Mouse (Mus musculus): Measurements from ENCODE around the gene Arpp19. TPM values are rescaled to one million over a fixed set of nuclear protein-coding genes. Genes with fewer than 3 reads are reported as not detected.
A peak's percentile ranks its signal among the peaks of the same experiment; 100 is the strongest.

Arpp19 gene
- polyA plus RNA-seq, 2 experiments = 31.4 to 156 TPM

- Histone ChIP-seq H3K27me3 (ENCODE audit: control insufficient read depth, insufficient read depth, low read length) (no peaks in the 10 kb centered on the region), H3K4me3 (ENCODE audit: insufficient read depth in 1 of 2, low read depth in 2 of 2, low read length in 2 of 2) (no peak overlapping the region), H3K9me3 (ENCODE audit: control insufficient read depth, low read length) (no peaks in the 10 kb centered on the region), H3K9ac (replicated peaks) (no peak overlapping the region), H3K27ac (no peak overlapping the region), H3K4me1 (replicated peaks; ENCODE audit: control insufficient read depth in 2 of 2, insufficient read depth in 2 of 2, low read length in 1 of 2) (no peaks in the 10 kb centered on the region), H3K4me2 (ENCODE audit: low read depth) (no peak overlapping the region), H3K36me3 (replicated peaks; ENCODE audit: control insufficient read depth, insufficient read depth, low read depth) (no peaks in the 10 kb centered on the region)
- DNase-seq (ENCODE audit: low read depth in 3 of 3, low spot score in 3 of 3) (peak in 1 of 3 experiments; percentile 27), ATAC-seq (ENCODE audit: insufficient read depth) (no peak)
- WGBS (ENCODE audit: insufficient replicate concordance) = 71% methylated on average over 2 of the region's 2 CpGs
- no peak for TF ChIP-seq CTCF (IDR thresholded peaks at IDR 0.05; ENCODE audit: low read depth)
- no peak for TF ChIP-seq EP300 (IDR thresholded peaks at IDR 0.05; ENCODE audit: low read depth)
Observed at GRCm38 (mm10) chr9:75016591-75016990, 20.8 kb upstream of the Arpp19 start.

- 72% methylated on average over 6 of the region's 6 CpGs for WGBS (ENCODE audit: insufficient replicate concordance)
- ATAC-seq (ENCODE audit: insufficient read depth) = no peak
- Histone ChIP-seq H3K9ac (replicated peaks) (no peak overlapping the region), H3K4me2 (ENCODE audit: low read depth) (no peak overlapping the region), H3K9me3 (ENCODE audit: control insufficient read depth, low read length) (no peaks in the 10 kb centered on the region), H3K4me1 (replicated peaks; ENCODE audit: control insufficient read depth in 2 of 2, insufficient read depth in 2 of 2, low read length in 1 of 2) (peaks cover 0 to 9% of the 10 kb centered on the region in 2 experiments; a peak in 2 of 4 replicates), H3K27me3 (ENCODE audit: control insufficient read depth, insufficient read depth, low read length) (no peaks in the 10 kb centered on the region), H3K4me3 (ENCODE audit: insufficient read depth in 1 of 2, low read depth in 2 of 2, low read length in 2 of 2) (no peak overlapping the region), H3K27ac (no peak overlapping the region), H3K36me3 (replicated peaks; ENCODE audit: control insufficient read depth, insufficient read depth, low read depth) (no peaks in the 10 kb centered on the region)
- TF ChIP-seq CTCF (IDR thresholded peaks at IDR 0.05; ENCODE audit: low read depth) = no peak
- no peak for TF ChIP-seq EP300 (IDR thresholded peaks at IDR 0.05; ENCODE audit: low read depth)
- no peak for DNase-seq (ENCODE audit: low read depth in 3 of 3, low spot score in 3 of 3)
Observed at GRCm38 (mm10) chr9:75019181-75019580, 18.2 kb upstream of the Arpp19 start.

- TF ChIP-seq CTCF (IDR thresholded peaks at IDR 0.05; ENCODE audit: low read depth) = no peak
- no peak for TF ChIP-seq EP300 (IDR thresholded peaks at IDR 0.05; ENCODE audit: low read depth)
- 70% methylated on average over 3 of the region's 3 CpGs for WGBS (ENCODE audit: insufficient replicate concordance)
- ATAC-seq (ENCODE audit: insufficient read depth) = no peak
- Histone ChIP-seq H3K4me2 (ENCODE audit: low read depth) (no peak overlapping the region), H3K4me3 (ENCODE audit: insufficient read depth in 1 of 2, low read depth in 2 of 2, low read length in 2 of 2) (no peak overlapping the region), H3K36me3 (replicated peaks; ENCODE audit: control insufficient read depth, insufficient read depth, low read depth) (no peaks in the 10 kb centered on the region), H3K27me3 (ENCODE audit: control insufficient read depth, insufficient read depth, low read length) (no peaks in the 10 kb centered on the region), H3K27ac (no peak overlapping the region), H3K4me1 (replicated peaks; ENCODE audit: control insufficient read depth in 2 of 2, insufficient read depth in 2 of 2, low read length in 1 of 2) (peaks cover 0 to 13% of the 10 kb centered on the region in 2 experiments; a peak in 2 of 4 replicates), H3K9ac (replicated peaks) (no peak overlapping the region), H3K9me3 (ENCODE audit: control insufficient read depth, low read length) (no peaks in the 10 kb centered on the region)
- DNase-seq (ENCODE audit: low read depth in 3 of 3, low spot score in 3 of 3) = no peak
Observed at GRCm38 (mm10) chr9:75019592-75019991, 17.8 kb upstream of the Arpp19 start.

GRCm38 (mm10) chr9:75020561-75020960 is 16.9 kb upstream of the Arpp19 start:
- Histone ChIP-seq H3K4me1 (replicated peaks; ENCODE audit: control insufficient read depth in 2 of 2, insufficient read depth in 2 of 2, low read length in 1 of 2) (peaks cover 0 to 13% of the 10 kb centered on the region in 2 experiments; a peak in 2 of 4 replicates), H3K27me3 (ENCODE audit: control insufficient read depth, insufficient read depth, low read length) (no peaks in the 10 kb centered on the region), H3K4me2 (ENCODE audit: low read depth) (no peak overlapping the region), H3K36me3 (replicated peaks; ENCODE audit: control insufficient read depth, insufficient read depth, low read depth) (no peaks in the 10 kb centered on the region), H3K9ac (replicated peaks) (no peak overlapping the region), H3K9me3 (ENCODE audit: control insufficient read depth, low read length) (no peaks in the 10 kb centered on the region), H3K4me3 (ENCODE audit: insufficient read depth in 1 of 2, low read depth in 2 of 2, low read length in 2 of 2) (no peak overlapping the region), H3K27ac (no peak overlapping the region)
- no peak for DNase-seq (ENCODE audit: low read depth in 3 of 3, low spot score in 3 of 3)
- 59% methylated on average over 4 of the region's 4 CpGs for WGBS (ENCODE audit: insufficient replicate concordance)
- ATAC-seq (ENCODE audit: insufficient read depth) = no peak
- TF ChIP-seq EP300 (IDR thresholded peaks at IDR 0.05; ENCODE audit: low read depth) (no peak), CTCF (IDR thresholded peaks at IDR 0.05; ENCODE audit: low read depth) (no peak)

GRCm38 (mm10) chr9:75022546-75022945 is 14.9 kb upstream of the Arpp19 start:
- H3K36me3 ChIP-seq (replicated peaks; ENCODE audit: control insufficient read depth, insufficient read depth, low read depth) = no peaks in the 10 kb centered on the region
- TF ChIP-seq CTCF (IDR thresholded peaks at IDR 0.05; ENCODE audit: low read depth) = no peak
- no peak for TF ChIP-seq EP300 (IDR thresholded peaks at IDR 0.05; ENCODE audit: low read depth)
- no peak overlapping the region for H3K4me3 ChIP-seq (ENCODE audit: insufficient read depth in 1 of 2, low read depth in 2 of 2, low read length in 2 of 2)
- no peak overlapping the region for H3K9ac ChIP-seq (replicated peaks)
- H3K27me3 ChIP-seq (ENCODE audit: control insufficient read depth, insufficient read depth, low read length) = no peaks in the 10 kb centered on the region
- no peak for DNase-seq (ENCODE audit: low read depth in 3 of 3, low spot score in 3 of 3)
- WGBS (ENCODE audit: insufficient replicate concordance) = 73% methylated on average over 7 of the region's 7 CpGs
- no peak overlapping the region for H3K27ac ChIP-seq
- no peak overlapping the region for H3K4me2 ChIP-seq (ENCODE audit: low read depth)
- no peak for ATAC-seq (ENCODE audit: insufficient read depth)
- H3K4me1 ChIP-seq (replicated peaks; ENCODE audit: control insufficient read depth in 2 of 2, insufficient read depth in 2 of 2, low read length in 1 of 2) = peaks cover 0 to 13% of the 10 kb centered on the region in 2 experiments; a peak in 2 of 4 replicates
- no peaks in the 10 kb centered on the region for H3K9me3 ChIP-seq (ENCODE audit: control insufficient read depth, low read length)

Measured in liver, embryonic 14.5 days (tissue).